Mouse (Mus musculus): ENCODE data around the gene Pak6. TPM values are rescaled to one million over a fixed set of nuclear protein-coding genes. Genes with fewer than 3 reads are reported as not detected.
A peak's percentile ranks its signal among the peaks of the same experiment; 100 is the strongest.

Gene Pak6
- polyA plus RNA-seq, 1 experiment: 0.06 TPM

DNA sequence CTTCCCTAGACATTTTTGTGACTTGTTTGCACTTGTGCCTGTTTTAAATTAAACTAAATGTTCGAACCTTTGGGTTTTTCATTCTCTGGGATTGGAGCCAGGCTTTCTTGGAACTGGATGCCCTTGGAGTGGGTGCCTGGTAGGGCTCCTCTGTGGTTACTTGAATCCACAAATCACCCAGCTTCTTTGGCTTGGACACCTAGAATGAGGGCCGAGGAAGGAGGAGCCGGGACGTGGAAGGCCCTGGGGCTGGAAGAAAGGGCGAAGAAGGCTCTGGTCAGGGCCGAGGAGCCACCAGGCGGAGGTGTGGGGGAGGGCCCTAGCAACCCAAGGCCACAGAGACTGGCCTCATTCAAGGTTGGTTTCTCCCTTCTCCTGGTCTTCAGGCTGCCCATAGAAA, 34.9 kb downstream of the Pak6 start:
- no peaks in the 10 kb centered on the region for H3K36me3 ChIP-seq (ENCODE audit: control insufficient read depth, insufficient read depth)
- no peaks in the 10 kb centered on the region for H3K79me2 ChIP-seq (ENCODE audit: control insufficient read depth, insufficient read depth)
- H3ac ChIP-seq (ENCODE audit: control insufficient read depth, insufficient read length): no peak overlapping the region
- H3K4me2 ChIP-seq (ENCODE audit: low read depth): peak overlapping the region; percentile 36
- TF ChIP-seq TCF12 (IDR thresholded peaks at IDR 0.05; ENCODE audit: insufficient read depth, poor library complexity, severe bottlenecking) (no peak), MYOG (IDR thresholded peaks at IDR 0.05; ENCODE audit: control insufficient read depth in 1 of 3, insufficient read depth in 1 of 3, insufficient read length in 2 of 3, low read depth in 2 of 3) (no peak), MYOD1 (IDR thresholded peaks at IDR 0.05; ENCODE audit: control insufficient read depth in 1 of 3, insufficient read length in 2 of 3, low read depth in 2 of 3) (no peak), REST (IDR thresholded peaks at IDR 0.05; ENCODE audit: insufficient read depth, insufficient read length) (no peak), POLR2A (IDR thresholded peaks at IDR 0.05; ENCODE audit: insufficient read length, low read depth) (no peak), E2F4 (IDR thresholded peaks at IDR 0.05; ENCODE audit: insufficient read depth) (no peak), SRF (IDR thresholded peaks at IDR 0.05; ENCODE audit: control insufficient read depth, insufficient read length, low read depth) (no peak)
- H3K4me3 ChIP-seq: no peak overlapping the region
- H3K27me3 ChIP-seq (ENCODE audit: control insufficient read depth, insufficient read depth, insufficient read length): peaks cover 29% of the 10 kb centered on the region

GRCm38 (mm10) chr2:118700179-118701062, 37.3 kb downstream of the Pak6 start:
- TF ChIP-seq MYOG (IDR thresholded peaks at IDR 0.05; ENCODE audit: control insufficient read depth in 1 of 3, insufficient read depth in 1 of 3, insufficient read length in 2 of 3, low read depth in 2 of 3) (no peak), CEBPB (IDR thresholded peaks at IDR 0.05; ENCODE audit: insufficient read depth, poor library complexity, severe bottlenecking) (no peak), TCF3 (IDR thresholded peaks at IDR 0.05; ENCODE audit: insufficient read length, low read depth) (no peak), MYOD1 (IDR thresholded peaks at IDR 0.05; ENCODE audit: control insufficient read depth in 1 of 3, insufficient read length in 2 of 3, low read depth in 2 of 3) (no peak), SRF (IDR thresholded peaks at IDR 0.05; ENCODE audit: control insufficient read depth, insufficient read length, low read depth) (no peak), POLR2A (IDR thresholded peaks at IDR 0.05; ENCODE audit: insufficient read length, low read depth) (no peak), POLR2AphosphoS2 (IDR thresholded peaks at IDR 0.05; ENCODE audit: insufficient read length, low read depth) (no peak), REST (IDR thresholded peaks at IDR 0.05; ENCODE audit: insufficient read depth, insufficient read length) (no peak), MAX (IDR thresholded peaks at IDR 0.05; ENCODE audit: low read depth) (no peak), E2F4 (IDR thresholded peaks at IDR 0.05; ENCODE audit: insufficient read depth) (no peak), USF1 (IDR thresholded peaks at IDR 0.05; ENCODE audit: low read depth) (no peak), TCF12 (IDR thresholded peaks at IDR 0.05; ENCODE audit: insufficient read depth, poor library complexity, severe bottlenecking) (no peak)
- no peak overlapping the region for H3ac ChIP-seq (ENCODE audit: control insufficient read depth, insufficient read length)
- H3K4me3 ChIP-seq: no peak overlapping the region
- no peaks in the 10 kb centered on the region for H3K79me2 ChIP-seq (ENCODE audit: control insufficient read depth, insufficient read depth)
- H3K27me3 ChIP-seq (ENCODE audit: control insufficient read depth, insufficient read depth, insufficient read length): peaks cover 38% of the 10 kb centered on the region
- no peaks in the 10 kb centered on the region for H3K36me3 ChIP-seq (ENCODE audit: control insufficient read depth, insufficient read depth)
- H3K4me2 ChIP-seq (ENCODE audit: low read depth): peak overlapping the region; percentile 63

- peaks cover 44% of the 10 kb centered on the region for H3K27me3 ChIP-seq (ENCODE audit: control insufficient read depth, insufficient read depth, insufficient read length)
- H3K36me3 ChIP-seq (ENCODE audit: control insufficient read depth, insufficient read depth): no peaks in the 10 kb centered on the region
- H3K4me3 ChIP-seq: no peak overlapping the region
- no peaks in the 10 kb centered on the region for H3K79me2 ChIP-seq (ENCODE audit: control insufficient read depth, insufficient read depth)
- no peak overlapping the region for H3ac ChIP-seq (ENCODE audit: control insufficient read depth, insufficient read length)
- TF ChIP-seq MAX (IDR thresholded peaks at IDR 0.05; ENCODE audit: low read depth): no peak
- no peak for TF ChIP-seq MYOG (IDR thresholded peaks at IDR 0.05; ENCODE audit: control insufficient read depth in 1 of 3, insufficient read depth in 1 of 3, insufficient read length in 2 of 3, low read depth in 2 of 3)
- TF ChIP-seq MYOD1 (IDR thresholded peaks at IDR 0.05; ENCODE audit: control insufficient read depth in 1 of 3, insufficient read length in 2 of 3, low read depth in 2 of 3): no peak
- no peak for TF ChIP-seq POLR2AphosphoS2 (IDR thresholded peaks at IDR 0.05; ENCODE audit: insufficient read length, low read depth)
- no peak for TF ChIP-seq E2F4 (IDR thresholded peaks at IDR 0.05; ENCODE audit: insufficient read depth)
- no peak for TF ChIP-seq TCF12 (IDR thresholded peaks at IDR 0.05; ENCODE audit: insufficient read depth, poor library complexity, severe bottlenecking)
- TF ChIP-seq USF1 (IDR thresholded peaks at IDR 0.05; ENCODE audit: low read depth): no peak
- TF ChIP-seq CEBPB (IDR thresholded peaks at IDR 0.05; ENCODE audit: insufficient read depth, poor library complexity, severe bottlenecking): no peak
- TF ChIP-seq REST (IDR thresholded peaks at IDR 0.05; ENCODE audit: insufficient read depth, insufficient read length): no peak
- no peak overlapping the region for H3K4me2 ChIP-seq (ENCODE audit: low read depth)
These were observed 38.1 kb downstream of the Pak6 start for GRCm38 (mm10) chr2:118701161-118701560.

DNA sequence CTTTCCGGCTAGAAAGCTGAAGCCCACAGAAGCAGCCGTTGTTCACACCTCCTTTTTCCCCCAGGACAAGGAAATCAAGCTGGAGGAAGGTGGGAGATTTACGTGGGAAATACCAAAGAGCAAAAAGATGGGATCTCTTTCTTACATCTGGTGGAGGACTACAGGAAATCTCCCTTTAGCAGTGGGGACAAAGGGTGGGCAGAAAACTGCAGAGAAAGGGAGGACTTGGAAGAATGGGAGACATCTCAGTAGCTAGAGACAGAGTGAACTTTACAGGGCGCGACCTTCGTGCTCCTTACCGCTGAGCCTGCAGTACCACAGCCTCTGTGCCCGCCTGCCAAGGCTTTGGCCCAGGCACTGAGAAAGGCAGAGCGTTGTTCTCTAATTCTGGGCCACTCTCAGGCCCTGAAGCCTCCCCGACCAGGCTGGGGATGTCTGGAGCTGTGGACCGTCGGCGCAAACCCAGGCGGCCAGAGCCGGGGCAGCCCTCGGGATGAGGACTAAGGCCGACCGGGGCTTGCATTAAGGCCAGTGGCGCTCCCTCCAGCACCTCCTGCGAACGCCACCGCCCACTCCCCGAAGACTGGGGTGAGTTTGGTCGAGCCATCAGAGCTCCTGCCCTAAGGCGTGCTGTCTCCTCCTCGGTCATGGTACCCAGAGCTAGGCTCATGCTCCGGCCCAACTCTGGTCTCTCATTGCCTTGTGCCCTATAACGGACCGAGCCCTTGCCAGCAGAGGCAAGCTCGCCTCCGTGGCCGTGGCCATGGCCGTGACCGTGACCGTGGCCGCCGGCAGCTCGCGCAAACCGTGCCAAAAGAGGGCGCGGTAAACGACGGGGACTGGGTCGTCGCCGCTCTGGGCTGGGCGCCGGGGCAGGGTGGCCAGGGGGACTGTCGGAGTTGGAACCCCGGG, 39.1 kb downstream of the Pak6 start:
- Histone ChIP-seq H3K4me3 (no peak overlapping the region), H3K36me3 (ENCODE audit: control insufficient read depth, insufficient read depth) (no peaks in the 10 kb centered on the region), H3K4me2 (ENCODE audit: low read depth) (peak overlapping the region; percentile 74), H3K79me2 (ENCODE audit: control insufficient read depth, insufficient read depth) (no peaks in the 10 kb centered on the region), H3ac (ENCODE audit: control insufficient read depth, insufficient read length) (no peak overlapping the region), H3K27me3 (ENCODE audit: control insufficient read depth, insufficient read depth, insufficient read length) (peaks cover 44% of the 10 kb centered on the region)
- TF ChIP-seq USF1 (IDR thresholded peaks at IDR 0.05; ENCODE audit: low read depth) (no peak), MYOD1 (IDR thresholded peaks at IDR 0.05; ENCODE audit: control insufficient read depth in 1 of 3, insufficient read length in 2 of 3, low read depth in 2 of 3) (no peak)
